Mouse (Mus musculus) hindbrain, embryonic 12.5 days (tissue): ENCODE results near the gene Pcsk4. TPM values are rescaled to one million over a fixed set of nuclear protein-coding genes. Genes with fewer than 3 reads are reported as not detected.

Experiments
- ATAC-seq: fragments of 200-750 bp; cut with Nextera tagmentation; 2 replicates; pipeline ENCODE4 v1.8.0; 2017; ENCODE audit warnings: moderate TSS enrichment; ENCODE audit not compliant: low FRiP score
- H3K27ac ChIP-seq: fragments of 300-500 bp; sonication (generic); 2 replicates; pipeline ENCODE4 v1.5.1; 2016; ENCODE audit warnings: mild to moderate bottlenecking
- H3K27me3 ChIP-seq: fragments of 300-500 bp; sonication (generic); 2 replicates; pipeline ENCODE4 v1.6.1; 2016; ENCODE audit warnings: mild to moderate bottlenecking
- H3K36me3 ChIP-seq: fragments of 300-500 bp; sonication (generic); 2 replicates; pipeline ENCODE4 v1.6.1; 2016; ENCODE audit warnings: mild to moderate bottlenecking
- H3K4me1 ChIP-seq: fragments of 300-500 bp; sonication (generic); 2 replicates; pipeline ENCODE4 v1.6.1; 2016
- H3K4me2 ChIP-seq: fragments of 300-500 bp; sonication (generic); replicated peaks from 2 replicates; pipeline ENCODE4 v1.6.1; 2016; ENCODE audit warnings: mild to moderate bottlenecking
- H3K4me3 ChIP-seq: fragments of 300-500 bp; sonication (generic); 2 replicates; pipeline ENCODE4 v1.5.1; 2016; ENCODE audit warnings: mild to moderate bottlenecking
- H3K9ac ChIP-seq: fragments of 300-500 bp; sonication (generic); 2 replicates; pipeline ENCODE4 v1.6.1; 2016; ENCODE audit warnings: mild to moderate bottlenecking, moderate library complexity
- H3K9me3 ChIP-seq: fragments of 300-500 bp; sonication (generic); replicated peaks from 2 replicates; pipeline ENCODE4 v1.6.1; 2016; ENCODE audit warnings: mild to moderate bottlenecking
- WGBS: fragments of 180-500 bp; shearing (Covaris S2); methylation state at CpG from one replicate; pipeline ENCODE4 v1.1.7; 2016; 5-methylcytosine and 5-hydroxymethylcytosine counted together
- polyA plus RNA-seq: library from polyadenylated mRNA; unstranded; fragments of >200 nt; fragmentation: Nextera tagmentation; extraction: Ambion mirVana; gene quantifications from 2 replicates; pipeline ENCODE4 v1.2.1, GENCODE M21; 2016

Pcsk4 gene
- polyA plus RNA-seq, 1 experiment from 2014 or later: 2.8 TPM

GRCm38 (mm10) chr10:80288097-80288496 is 41.2 kb downstream of the Pcsk4 start:
- Histone ChIP-seq H3K27me3 (no peaks in the 10 kb centered on the region), H3K9ac (no peak overlapping the region), H3K9me3 (no peaks in the 10 kb centered on the region), H3K4me3 (no peak overlapping the region), H3K4me1 (peaks cover 3% of the 10 kb centered on the region), H3K36me3 (peaks cover 59% of the 10 kb centered on the region), H3K4me2 (no peak overlapping the region), H3K27ac (0 out of 2 replicates have a peak overlapping the region, but pooled peaks have one; percentile 17)
- ATAC-seq: no peak
- 95% methylated on average over 12 of the region's 12 CpGs for WGBS

GRCm38 (mm10) chr10:80285222-80286070 is 43.9 kb downstream of the Pcsk4 start:
- H3K27ac ChIP-seq: no peak overlapping the region
- 74% methylated on average over 10 of the region's 15 CpGs for whole genome bisulfite sequencing
- no peaks in the 10 kb centered on the region for H3K9me3 ChIP-seq
- no peak overlapping the region for H3K4me3 ChIP-seq
- no peak overlapping the region for H3K9ac ChIP-seq
- peaks cover 84% of the 10 kb centered on the region for H3K36me3 ChIP-seq
- H3K27me3 ChIP-seq: no peaks in the 10 kb centered on the region
- no peak overlapping the region for H3K4me2 ChIP-seq
- peaks cover 12% of the 10 kb centered on the region; the same call in 1 of the 2 replicates for H3K4me1 ChIP-seq
- ATAC-seq: no peak

- no peak overlapping the region for H3K4me2 ChIP-seq
- peaks cover 12% of the 10 kb centered on the region; the same call in 1 of the 2 replicates for H3K4me1 ChIP-seq
- H3K27ac ChIP-seq: 0 out of 2 replicates have a peak overlapping the region, but pooled peaks have one; percentile 1
- no peak overlapping the region for H3K9ac ChIP-seq
- no peak overlapping the region for H3K4me3 ChIP-seq
- H3K27me3 ChIP-seq: no peaks in the 10 kb centered on the region
- H3K9me3 ChIP-seq: no peaks in the 10 kb centered on the region
- no peak for ATAC-seq
- WGBS: 94% methylated on average over 20 of the region's 20 CpGs
- peaks cover 95% of the 10 kb centered on the region for H3K36me3 ChIP-seq
Measured at GRCm38 (mm10) chr10:80282481-80283441, 46.5 kb downstream of the Pcsk4 start.

- Histone ChIP-seq H3K9me3 (no peaks in the 10 kb centered on the region), H3K27ac (0 out of 2 replicates have a peak overlapping the region, but pooled peaks have one; percentile 40), H3K4me3 (0 out of 2 replicates have a peak overlapping the region, but pooled peaks have one; percentile 3), H3K4me2 (no peak overlapping the region), H3K4me1 (peaks cover 12% of the 10 kb centered on the region; the same call in 1 of the 2 replicates), H3K9ac (peak overlapping the region; percentile 19; the same call in 1 of the 2 replicates), H3K36me3 (peaks cover 96% of the 10 kb centered on the region), H3K27me3 (no peaks in the 10 kb centered on the region)
- ATAC-seq: peak; percentile 30
- 69% methylated on average over 8 of the region's 8 CpGs for WGBS
Measured at GRCm38 (mm10) chr10:80281921-80282371, 47.4 kb downstream of the Pcsk4 start.

- Histone ChIP-seq H3K27me3 (no peaks in the 10 kb centered on the region), H3K27ac (0 out of 2 replicates have a peak overlapping the region, but pooled peaks have one; percentile 40), H3K4me2 (no peak overlapping the region), H3K36me3 (peaks cover 94% of the 10 kb centered on the region), H3K9ac (0 out of 2 replicates have a peak overlapping the region, but pooled peaks have one; percentile 19), H3K4me1 (peaks cover 12% of the 10 kb centered on the region; the same call in 1 of the 2 replicates), H3K4me3 (no peak overlapping the region), H3K9me3 (no peaks in the 10 kb centered on the region)
- 0 out of 2 replicates have a peak, but pooled peaks have one; percentile 12 for ATAC-seq
- 82% methylated on average over 7 of the region's 7 CpGs for WGBS
Measured at GRCm38 (mm10) chr10:80281304-80281703, 48.0 kb downstream of the Pcsk4 start.

DNA sequence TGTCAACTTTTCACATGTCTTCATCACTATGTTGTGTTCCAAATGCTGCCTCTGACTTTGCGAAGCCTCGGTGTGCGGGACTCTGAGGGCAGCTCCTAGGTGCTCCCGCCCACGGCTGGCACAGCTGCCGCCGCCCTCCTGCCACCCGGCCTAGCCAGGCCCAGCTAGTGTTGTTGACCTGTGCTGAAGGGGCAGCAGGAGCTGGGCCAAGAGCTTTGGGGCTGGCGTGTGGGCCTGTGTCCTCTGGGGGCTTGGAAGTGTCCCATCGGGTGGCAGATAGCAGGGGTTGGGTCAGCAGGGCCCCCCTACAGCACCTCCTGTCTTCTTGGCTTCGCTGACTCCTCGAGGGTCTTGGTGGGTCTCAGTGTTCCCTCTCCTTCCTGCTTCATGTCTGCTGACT is 50.0 kb downstream of the Pcsk4 start:
- no peak overlapping the region for H3K4me2 ChIP-seq
- ATAC-seq: no peak
- H3K27ac ChIP-seq: no peak overlapping the region
- H3K27me3 ChIP-seq: no peaks in the 10 kb centered on the region
- no peaks in the 10 kb centered on the region for H3K9me3 ChIP-seq
- no peak overlapping the region for H3K4me3 ChIP-seq
- H3K36me3 ChIP-seq: peaks cover 94% of the 10 kb centered on the region
- 95% methylated on average over 12 of the region's 12 CpGs for WGBS
- H3K4me1 ChIP-seq: peaks cover 10% of the 10 kb centered on the region; the same call in 1 of the 2 replicates
- no peak overlapping the region for H3K9ac ChIP-seq

DNA sequence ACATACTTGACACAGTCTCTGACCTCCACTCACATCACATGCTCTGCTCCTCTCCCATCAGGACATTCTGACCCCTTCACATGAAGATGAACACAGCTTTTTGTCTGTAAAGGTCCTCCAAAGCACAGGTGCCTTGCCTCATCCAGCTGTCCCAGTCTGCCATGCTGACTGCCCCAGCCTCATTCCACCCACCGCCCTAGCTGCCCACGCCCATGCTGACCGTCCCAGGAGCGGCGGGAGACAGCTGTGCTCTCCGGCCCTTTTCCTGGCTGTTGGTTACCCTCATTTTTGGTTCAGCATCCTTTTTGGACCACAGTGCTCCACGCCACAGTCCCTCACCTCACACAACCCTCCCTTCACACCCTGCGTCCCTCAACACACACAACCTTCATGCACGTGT is 50.9 kb downstream of the Pcsk4 start:
- peaks cover 90% of the 10 kb centered on the region for H3K36me3 ChIP-seq
- H3K9ac ChIP-seq: no peak overlapping the region
- no peak overlapping the region for H3K27ac ChIP-seq
- WGBS: 93% methylated on average over 9 of the region's 9 CpGs
- no peak overlapping the region for H3K4me2 ChIP-seq
- ATAC-seq: no peak
- no peaks in the 10 kb centered on the region for H3K9me3 ChIP-seq
- peaks cover 10% of the 10 kb centered on the region; the same call in 1 of the 2 replicates for H3K4me1 ChIP-seq
- no peaks in the 10 kb centered on the region for H3K27me3 ChIP-seq
- no peak overlapping the region for H3K4me3 ChIP-seq

DNA sequence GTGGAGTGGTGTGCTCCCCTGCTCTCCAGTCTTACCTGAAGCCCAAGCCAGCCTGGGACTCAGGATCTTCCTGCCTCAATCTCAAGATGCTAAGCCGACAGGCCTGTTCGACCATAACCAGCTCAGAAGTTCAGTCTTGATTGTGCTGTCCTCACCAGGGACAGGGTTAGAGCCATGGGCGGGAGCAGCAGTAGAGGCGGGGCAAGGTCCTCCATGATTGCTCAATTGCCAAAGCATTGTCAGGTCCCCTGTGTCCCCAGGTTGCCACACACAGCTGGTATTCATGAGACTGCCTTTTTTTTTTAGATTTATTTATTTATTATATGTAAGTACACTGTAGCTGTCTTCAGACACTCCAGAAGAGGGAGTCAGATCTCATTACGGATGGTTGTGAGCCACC is 53.1 kb downstream of the Pcsk4 start:
- no peak overlapping the region for H3K9ac ChIP-seq
- ATAC-seq: no peak
- H3K4me1 ChIP-seq: peaks cover 4% of the 10 kb centered on the region; the same call in 1 of the 2 replicates
- 89% methylated on average over 5 of the region's 5 CpGs for WGBS
- no peaks in the 10 kb centered on the region for H3K27me3 ChIP-seq
- no peaks in the 10 kb centered on the region for H3K9me3 ChIP-seq
- no peak overlapping the region for H3K4me2 ChIP-seq
- H3K36me3 ChIP-seq: peaks cover 78% of the 10 kb centered on the region
- no peak overlapping the region for H3K27ac ChIP-seq
- H3K4me3 ChIP-seq: no peak overlapping the region

- H3K27me3 ChIP-seq: no peaks in the 10 kb centered on the region
- no peaks in the 10 kb centered on the region for H3K9me3 ChIP-seq
- no peak overlapping the region for H3K4me3 ChIP-seq
- WGBS: 94% methylated on average over 3 of the region's 3 CpGs
- no peak for ATAC-seq
- H3K9ac ChIP-seq: peak overlapping the region; percentile 5; the same call in 1 of the 2 replicates
- H3K27ac ChIP-seq: no peak overlapping the region; the same call in 1 of the 2 replicates
- peaks cover 20% of the 10 kb centered on the region for H3K4me1 ChIP-seq
- H3K4me2 ChIP-seq: no peak overlapping the region
- peaks cover 60% of the 10 kb centered on the region for H3K36me3 ChIP-seq
Measured at GRCm38 (mm10) chr10:80273847-80274246, 55.5 kb downstream of the Pcsk4 start.

GRCm38 (mm10) chr10:80271870-80272585 is 57.3 kb downstream of the Pcsk4 start:
- no peaks in the 10 kb centered on the region for H3K27me3 ChIP-seq
- H3K27ac ChIP-seq: no peak overlapping the region
- H3K36me3 ChIP-seq: peaks cover 48% of the 10 kb centered on the region
- WGBS: 94% methylated on average over 8 of the region's 8 CpGs
- no peak overlapping the region for H3K4me3 ChIP-seq
- no peak for ATAC-seq
- H3K4me2 ChIP-seq: no peak overlapping the region
- no peaks in the 10 kb centered on the region for H3K9me3 ChIP-seq
- H3K4me1 ChIP-seq: peaks cover 37% of the 10 kb centered on the region
- no peak overlapping the region for H3K9ac ChIP-seq
